Mouse (Mus musculus) spleen, adult 2 months (tissue): ENCODE results near the gene Triap1. TPM values are rescaled to one million over a fixed set of nuclear protein-coding genes. Genes with fewer than 3 reads are reported as not detected.
"Not testable (repeated sequence)": the region's sequence is repeated elsewhere in the genome, so short reads cannot be mapped to it uniquely, and the experiment has no call there.

Experiments used
- DNase-seq, 2 experiments: peaks; one replicate each; pipeline versions ENCODE4 v3.0.0 to v3.0.0-alpha.2; 2012 to 2021; ENCODE audit warnings: low spot score in 2 of 2, low read depth in 1 of 2
- H3K27ac ChIP-seq: fragments of 200-500 bp; 2 replicates; pipeline ENCODE4 v1.5.1; 2012; ENCODE audit warnings: low read length, inconsistent platforms; ENCODE audit not compliant: insufficient read depth
- H3K27me3 ChIP-seq: fragments of 200-500 bp; 2 replicates; pipeline ENCODE4 v1.6.1; 2012; ENCODE audit warnings: mild to moderate bottlenecking, moderate library complexity, low read length, inconsistent platforms; ENCODE audit not compliant: control insufficient read depth, insufficient read depth
- H3K36me3 ChIP-seq: fragments of 200-500 bp; 2 replicates; pipeline ENCODE4 v1.6.1; 2012; ENCODE audit warnings: mild to moderate bottlenecking, low read length, inconsistent platforms; ENCODE audit not compliant: control insufficient read depth, insufficient read depth
- H3K4me1 ChIP-seq: fragments of 200-500 bp; 2 replicates; pipeline ENCODE4 v1.6.1; 2011; ENCODE audit warnings: inconsistent platforms; ENCODE audit not compliant: control insufficient read depth, insufficient read depth, insufficient read length
- H3K4me3 ChIP-seq: fragments of 200-500 bp; 2 replicates; pipeline ENCODE4 v1.5.1; 2011; ENCODE audit warnings: mild to moderate bottlenecking, inconsistent platforms; ENCODE audit not compliant: insufficient read depth, insufficient read length; ENCODE audit errors: extremely low read depth
- CTCF ChIP-seq: fragments of 200-500 bp; IDR thresholded peaks from 2 replicates; pipeline ENCODE4 v1.5.1; 2011; ENCODE audit warnings: mild to moderate bottlenecking, inconsistent platforms; ENCODE audit not compliant: insufficient read depth, insufficient read length, insufficient replicate concordance; ENCODE audit errors: extremely low read depth
- POLR2A ChIP-seq: fragments of 200-500 bp; IDR thresholded peaks from 2 replicates; pipeline ENCODE4 v1.6.1; 2011; ENCODE audit warnings: low read depth, low read length, inconsistent platforms
- WGBS: fragments of 180-500 bp; shearing (Covaris S2); methylation state at CpG from one replicate; pipeline ENCODE4 v1.1.7; 2018; 5-methylcytosine and 5-hydroxymethylcytosine counted together
- polyA plus RNA-seq: library from polyadenylated mRNA; depleted of rRNA; stranded (reverse); fragments of >200 nt; gene quantifications from 2 replicates; pipeline ENCODE4 v1.2.3, GENCODE M21; 2012; rRNA removed

The Triap1 gene
- polyA plus RNA-seq, 1 experiment, result 7.5 TPM

DNA sequence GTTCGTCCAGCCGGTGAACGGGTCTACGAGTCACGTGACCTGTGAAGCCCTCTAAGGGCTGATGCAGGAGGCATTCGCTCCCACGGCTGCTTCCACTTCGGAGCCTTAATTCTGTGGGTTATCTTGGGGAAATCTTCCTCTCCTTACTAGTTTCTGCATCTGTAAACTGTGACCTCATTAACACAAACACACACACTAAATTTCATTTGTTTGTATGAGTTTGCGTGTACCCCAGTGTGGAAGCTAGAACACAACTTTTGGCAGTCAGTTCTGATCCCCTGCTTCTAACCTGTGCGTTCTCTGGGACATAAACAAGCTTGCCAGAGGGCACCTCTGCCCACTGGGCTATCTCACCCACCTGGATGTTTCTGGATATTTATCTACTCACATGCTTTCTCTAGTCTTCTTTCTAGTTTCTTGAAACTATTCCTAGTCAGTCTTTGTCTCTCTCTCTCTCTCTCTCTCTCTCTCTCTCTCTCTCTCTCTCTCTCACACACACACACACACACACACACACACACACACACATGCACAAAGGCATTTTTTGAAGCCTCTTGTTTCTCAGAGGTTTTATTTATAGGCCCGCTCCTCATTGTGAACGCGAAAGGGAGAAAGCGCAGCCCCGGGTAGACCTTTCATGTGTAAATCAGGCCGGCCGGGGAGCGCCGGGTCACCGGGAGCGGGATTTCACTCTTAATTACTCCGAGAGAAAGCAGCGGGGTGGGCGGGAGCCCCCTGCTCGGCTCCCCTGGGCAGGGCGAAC lies 32.6 kb downstream of the Triap1 start:
- Histone ChIP-seq H3K27me3 (peaks cover 11% of the 10 kb centered on the region), H3K4me3 (no peak overlapping the region), H3K27ac (no peak overlapping the region), H3K36me3 (no peaks in the 10 kb centered on the region), H3K4me1 (no peaks in the 10 kb centered on the region)
- WGBS, result 35% methylated on average over 26 of the region's 26 CpGs
- no peak for DNase-seq
- no peak for TF ChIP-seq POLR2A
- no peak for TF ChIP-seq CTCF

- Histone ChIP-seq H3K27ac (no peak overlapping the region), H3K4me1 (no peaks in the 10 kb centered on the region), H3K27me3 (peaks cover 11% of the 10 kb centered on the region), H3K36me3 (no peaks in the 10 kb centered on the region), H3K4me3 (no peak overlapping the region)
- DNase-seq, result no peak
- WGBS, result 34% methylated on average over 11 of the region's 11 CpGs
- no peak for TF ChIP-seq CTCF
- no peak for TF ChIP-seq POLR2A
Observed at GRCm38 (mm10) chr5:115374204-115374820, 33.3 kb downstream of the Triap1 start.

DNA sequence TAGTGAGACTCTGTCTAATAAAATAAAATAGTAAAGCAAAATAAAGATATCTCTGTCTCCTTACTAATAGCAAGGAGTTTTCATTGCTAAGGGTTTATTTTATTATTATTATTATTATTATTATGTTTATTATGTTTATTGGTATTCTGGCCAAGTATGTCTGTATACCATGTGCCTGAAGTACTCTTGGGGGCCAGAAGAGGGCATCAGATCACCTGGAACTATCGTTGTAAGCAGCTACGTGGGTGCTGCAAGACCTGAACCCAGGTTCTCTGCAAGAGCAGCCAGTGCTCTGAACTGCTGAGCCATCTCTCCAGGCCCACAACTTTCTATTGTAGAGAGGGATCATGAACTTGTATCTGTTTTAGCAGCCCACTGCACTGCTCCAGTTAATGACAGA lies 34.4 kb downstream of the Triap1 start:
- H3K4me3 ChIP-seq, result no peak overlapping the region
- no peak overlapping the region for H3K27ac ChIP-seq
- 75% methylated on average over 2 of the region's 2 CpGs for WGBS
- H3K36me3 ChIP-seq, result no peaks in the 10 kb centered on the region
- peaks cover 9% of the 10 kb centered on the region for H3K27me3 ChIP-seq
- TF ChIP-seq POLR2A, result no peak
- TF ChIP-seq CTCF, result no peak
- no peaks in the 10 kb centered on the region for H3K4me1 ChIP-seq
- DNase-seq, result no peak

- 61% methylated on average over 2 of the region's 2 CpGs for WGBS
- H3K27ac ChIP-seq, H3K4me3 ChIP-seq, H3K36me3 ChIP-seq, H3K4me1 ChIP-seq, DNase-seq, H3K27me3 ChIP-seq: not testable (repeated sequence)
Observed at GRCm38 (mm10) chr5:115378882-115379281, 37.9 kb downstream of the Triap1 start.

DNA sequence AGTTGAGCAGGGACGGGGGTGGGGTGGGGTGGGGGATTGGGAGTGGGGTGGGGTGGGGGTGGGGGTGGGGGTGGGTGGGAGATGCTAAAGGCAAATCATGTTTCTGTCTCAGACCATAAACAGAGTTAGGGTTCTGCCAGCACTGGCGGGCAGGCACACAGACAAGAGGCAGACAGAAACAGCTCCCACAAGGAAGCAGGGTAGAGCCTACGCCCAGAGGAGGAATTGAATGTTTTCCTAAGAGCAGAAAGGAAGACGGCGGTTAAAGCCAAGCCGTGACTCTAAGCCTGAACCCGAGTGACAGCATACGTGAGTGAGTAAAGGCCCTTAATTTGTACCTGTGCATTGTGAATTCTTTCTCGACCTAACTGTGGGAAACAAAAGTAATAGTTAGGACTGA lies 50.9 kb downstream of the Triap1 start:
- WGBS, result 62% methylated on average over 9 of the region's 9 CpGs
- H3K27me3 ChIP-seq, result 0 out of 2 replicates have a peak, but pooled peaks cover 2% of the 10 kb centered on the region
- no peak for TF ChIP-seq CTCF
- no peak for TF ChIP-seq POLR2A

DNA sequence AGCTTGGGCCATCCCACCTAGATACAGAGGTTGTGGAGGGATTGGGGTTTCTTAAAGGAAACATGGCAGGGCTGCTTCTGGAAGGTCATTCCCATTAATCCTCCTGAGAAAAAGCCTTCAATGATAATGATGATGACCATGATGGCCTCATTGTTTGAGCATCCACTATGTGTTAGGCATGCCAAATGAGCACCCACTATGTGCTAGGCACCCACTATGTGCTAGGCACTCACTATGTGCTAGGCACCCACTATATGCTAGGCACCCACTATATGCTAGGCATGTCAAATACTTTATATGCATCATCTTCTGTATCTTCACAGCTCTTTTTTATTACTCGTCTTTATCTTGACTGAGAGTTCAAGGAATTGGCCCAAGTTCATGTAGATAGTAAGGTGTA lies 51.9 kb downstream of the Triap1 start:
- Histone ChIP-seq H3K27ac (no peak overlapping the region), H3K27me3 (peaks cover 6% of the 10 kb centered on the region; the same call in 1 of the 2 replicates), H3K4me3 (no peak overlapping the region), H3K4me1 (no peaks in the 10 kb centered on the region), H3K36me3 (no peaks in the 10 kb centered on the region)
- TF ChIP-seq POLR2A, result no peak
- TF ChIP-seq CTCF, result no peak
- 88% methylated on average over 1 of the region's 1 CpGs for WGBS
- DNase-seq, result no peak

More for the DNA sequence above, 50.9 kb downstream of the Triap1 start:
- DNase-seq, result no peak
- H3K36me3 ChIP-seq, result no peaks in the 10 kb centered on the region
- H3K27ac ChIP-seq, result no peak overlapping the region
- no peaks in the 10 kb centered on the region for H3K4me1 ChIP-seq
- no peak overlapping the region for H3K4me3 ChIP-seq

Other genes starting within 250 kb of the Triap1 start
- gene Gm10401, start 242.9 kb upstream of the Triap1 start, polyA plus RNA-seq, result not detected in 2 replicates
- 30.6 and 33.4 TPM in 2 replicates for gene Acads, start 221.9 kb upstream of the Triap1 start, polyA plus RNA-seq
- gene Unc119b, start 206.2 kb upstream of the Triap1 start, polyA plus RNA-seq, result 38.7 and 44.4 TPM in 2 replicates
- gene Mlec, start 183.0 kb upstream of the Triap1 start, polyA plus RNA-seq, result 39.1 and 44.0 TPM in 2 replicates
- gene Cabp1, start 146.8 kb upstream of the Triap1 start, polyA plus RNA-seq, result 0.72 and 1.5 TPM in 2 replicates
- gene Pop5, start 105.4 kb upstream of the Triap1 start, polyA plus RNA-seq, result 55.6 and 85.5 TPM in 2 replicates
- gene Rnf10, start 68.3 kb upstream of the Triap1 start, polyA plus RNA-seq, result 124 and 125 TPM in 2 replicates
- gene Coq5, start 61.6 kb upstream of the Triap1 start, polyA plus RNA-seq, result 6.3 and 6.6 TPM in 2 replicates
- 135 and 214 TPM in 2 replicates for gene Dynll1, start 40.2 kb upstream of the Triap1 start, polyA plus RNA-seq
- gene Srsf9, start 14.0 kb upstream of the Triap1 start, polyA plus RNA-seq, result 57.8 and 102 TPM in 2 replicates
- 4.9 and 5.8 TPM in 2 replicates for gene Gatc, start within 50 bp of the Triap1 start, polyA plus RNA-seq
- 777 and 1,352 TPM in 2 replicates for gene Cox6a1, start 7.8 kb downstream of the Triap1 start, polyA plus RNA-seq
- 0.47 and 1.1 TPM in 2 replicates for gene Msi1, start 88.4 kb downstream of the Triap1 start, polyA plus RNA-seq
- gene Pla2g1b, start 125.0 kb downstream of the Triap1 start, polyA plus RNA-seq, result 284 and 435 TPM in 2 replicates
- gene Sirt4, start 143.5 kb downstream of the Triap1 start, polyA plus RNA-seq, result 19.6 and 28.2 TPM in 2 replicates
- gene Pxn, start 165.5 kb downstream of the Triap1 start, polyA plus RNA-seq, result 63.8 and 76.1 TPM in 2 replicates
- gene Rplp0, start 218.2 kb downstream of the Triap1 start, polyA plus RNA-seq, result 2,439 and 2,476 TPM in 2 replicates
- 48.3 and 61.8 TPM in 2 replicates for gene Gcn1l1, start 224.0 kb downstream of the Triap1 start, polyA plus RNA-seq